Mouse (Mus musculus) ES-CJ7 (cell line): ENCODE results near the gene Srm.

Source experiments
- DNase-seq: peaks from one replicate; pipeline ENCODE4 v3.0.0; 2011; ENCODE audit warnings: low read depth, low spot score

The Srm gene

GRCm38 (mm10) chr4:148601871-148602270, 10.6 kb downstream of the Srm start:
- DNase-seq: no peak

- DNase-seq: no peak
Measured at GRCm38 (mm10) chr4:148602357-148603120, 11.2 kb downstream of the Srm start, which contains the start of gene Masp2. Masp2 (plus strand) TSS chr4:148602554.

- DNase-seq: no peak
Measured at GRCm38 (mm10) chr4:148603376-148604139, 12.3 kb downstream of the Srm start.

GRCm38 (mm10) chr4:148604141-148604540, 12.8 kb downstream of the Srm start:
- DNase-seq: no peak

GRCm38 (mm10) chr4:148604541-148605165, 13.3 kb downstream of the Srm start:
- DNase-seq: peak; percentile 80

GRCm38 (mm10) chr4:148607758-148608157, 16.5 kb downstream of the Srm start:
- peak; percentile 75 for DNase-seq

GRCm38 (mm10) chr4:148609805-148610204, 18.5 kb downstream of the Srm start:
- no peak for DNase-seq

GRCm38 (mm10) chr4:148610631-148611364, 19.5 kb downstream of the Srm start:
- DNase-seq: no peak

GRCm38 (mm10) chr4:148612557-148612956, 21.3 kb downstream of the Srm start:
- DNase-seq: no peak

- no peak for DNase-seq
Measured at GRCm38 (mm10) chr4:148613738-148614137, 22.4 kb downstream of the Srm start.

GRCm38 (mm10) chr4:148619805-148620204, 28.5 kb downstream of the Srm start:
- DNase-seq: no peak

- DNase-seq: no peak
Measured at GRCm38 (mm10) chr4:148620718-148621117, 29.4 kb downstream of the Srm start.

GRCm38 (mm10) chr4:148622485-148622884, 31.2 kb downstream of the Srm start:
- DNase-seq: no peak

- no peak for DNase-seq
Measured at GRCm38 (mm10) chr4:148623609-148624008, 32.3 kb downstream of the Srm start.

- no peak for DNase-seq
Measured at GRCm38 (mm10) chr4:148625010-148625409, 33.7 kb downstream of the Srm start.

GRCm38 (mm10) chr4:148625756-148626622, 34.7 kb downstream of the Srm start:
- DNase-seq: peak; percentile 72

- DNase-seq: peak; percentile 96
Measured at GRCm38 (mm10) chr4:148626623-148627185, 35.4 kb downstream of the Srm start, which contains the start of gene Tardbp. Tardbp (minus strand) TSS chr4:148627019.

GRCm38 (mm10) chr4:148627246-148627645, 35.9 kb downstream of the Srm start:
- DNase-seq: no peak

GRCm38 (mm10) chr4:148632013-148632692, 40.9 kb downstream of the Srm start:
- no peak for DNase-seq
